Mouse (Mus musculus) erythroid progenitor cell, adult 5-6 weeks (primary cell): ENCODE results near the gene Hexa. TPM values are rescaled to one million over a fixed set of nuclear protein-coding genes. Genes with fewer than 3 reads are reported as not detected.

Experiments used
- total RNA-seq, 2 experiments: library from RNA; stranded (forward) in 1 of 2; stranded (reverse) in 1 of 2; fragments of 150-400 nt in 1 of 2; fragments of 186-747, 209-891 nt in 1 of 2; gene quantifications; 2 replicates each; pipeline versions ENCODE4 v1.2.3 to v1.2.4; 2015 to 2017; ENCODE audit warnings: low replicate concordance in 2 of 2

Gene Hexa
- total RNA-seq, 2 experiments from 2014 or later = 19.7 to 24.5 TPM

Other genes with a start within 250 kb of the Hexa start
- 74.6 and 79.6 TPM in 2 replicates for gene Adpgk, start 248.0 kb upstream of the Hexa start, total RNA-seq (2015; ENCODE audit: low replicate concordance)
- 35.3 and 57.7 TPM in 2 replicates for gene Adpgk, start 248.0 kb upstream of the Hexa start, total RNA-seq (2017; ENCODE audit: low replicate concordance)
- gene Bbs4, start 186.0 kb upstream of the Hexa start, total RNA-seq (2015; ENCODE audit: low replicate concordance) = 5.9 TPM in 1 of 2 replicates, not detected in the other
- 0.45 and 0.64 TPM in 2 replicates for gene Bbs4, start 186.0 kb upstream of the Hexa start, total RNA-seq (2017; ENCODE audit: low replicate concordance)
- gene Arih1, start 52.9 kb upstream of the Hexa start, total RNA-seq (2015; ENCODE audit: low replicate concordance) = 59.1 and 63.7 TPM in 2 replicates
- 88.5 and 98.1 TPM in 2 replicates for gene Arih1, start 52.9 kb upstream of the Hexa start, total RNA-seq (2017; ENCODE audit: low replicate concordance)
- gene Tmem202, start 307 bp downstream of the Hexa start, total RNA-seq (2015; ENCODE audit: low replicate concordance) = 3.6 TPM in 1 of 2 replicates, not detected in the other
- not detected in 2 replicates for gene Tmem202, start 307 bp downstream of the Hexa start, total RNA-seq (2017; ENCODE audit: low replicate concordance)
- gene Celf6, start 38.4 kb downstream of the Hexa start, total RNA-seq (2015; ENCODE audit: low replicate concordance) = not detected in 2 replicates
- not detected in 2 replicates for gene Celf6, start 38.4 kb downstream of the Hexa start, total RNA-seq (2017; ENCODE audit: low replicate concordance)
- gene Parp6, start 77.7 kb downstream of the Hexa start, total RNA-seq (2015; ENCODE audit: low replicate concordance) = 15.1 and 18.0 TPM in 2 replicates
- 0.90 and 3.3 TPM in 2 replicates for gene Parp6, start 77.7 kb downstream of the Hexa start, total RNA-seq (2017; ENCODE audit: low replicate concordance)
- gene Pkm, start 116.8 kb downstream of the Hexa start, total RNA-seq (2015; ENCODE audit: low replicate concordance) = 26.4 and 30.6 TPM in 2 replicates
- gene Pkm, start 116.8 kb downstream of the Hexa start, total RNA-seq (2017; ENCODE audit: low replicate concordance) = 75.0 and 81.4 TPM in 2 replicates
- not detected in 2 replicates for gene Gramd2, start 140.6 kb downstream of the Hexa start, total RNA-seq (2015; ENCODE audit: low replicate concordance)
- gene Gramd2, start 140.6 kb downstream of the Hexa start, total RNA-seq (2017; ENCODE audit: low replicate concordance) = 0.13 TPM in 1 of 2 replicates, not detected in the other
- gene Senp8, start 211.2 kb downstream of the Hexa start, total RNA-seq (2015; ENCODE audit: low replicate concordance) = 0.36 and 3.8 TPM in 2 replicates
- gene Senp8, start 211.2 kb downstream of the Hexa start, total RNA-seq (2017; ENCODE audit: low replicate concordance) = 0.77 and 5.5 TPM in 2 replicates
- 37.3 and 39.6 TPM in 2 replicates for gene Myo9a, start 211.4 kb downstream of the Hexa start, total RNA-seq (2015; ENCODE audit: low replicate concordance)
- gene Myo9a, start 211.4 kb downstream of the Hexa start, total RNA-seq (2017; ENCODE audit: low replicate concordance) = 38.5 and 40.3 TPM in 2 replicates